Mouse (Mus musculus) urinary bladder, adult 18-20 months (tissue): ENCODE data around the gene Rcn1.
A peak's percentile ranks its signal among the peaks of the same experiment; 100 is the strongest.

Experiments
- DNase-seq, 2 experiments: peaks; one replicate each; pipeline ENCODE4 v3.0.0; 2022; ENCODE audit warnings: low spot score in 2 of 2, mixed read lengths in 2 of 2

Rcn1 gene

DNA sequence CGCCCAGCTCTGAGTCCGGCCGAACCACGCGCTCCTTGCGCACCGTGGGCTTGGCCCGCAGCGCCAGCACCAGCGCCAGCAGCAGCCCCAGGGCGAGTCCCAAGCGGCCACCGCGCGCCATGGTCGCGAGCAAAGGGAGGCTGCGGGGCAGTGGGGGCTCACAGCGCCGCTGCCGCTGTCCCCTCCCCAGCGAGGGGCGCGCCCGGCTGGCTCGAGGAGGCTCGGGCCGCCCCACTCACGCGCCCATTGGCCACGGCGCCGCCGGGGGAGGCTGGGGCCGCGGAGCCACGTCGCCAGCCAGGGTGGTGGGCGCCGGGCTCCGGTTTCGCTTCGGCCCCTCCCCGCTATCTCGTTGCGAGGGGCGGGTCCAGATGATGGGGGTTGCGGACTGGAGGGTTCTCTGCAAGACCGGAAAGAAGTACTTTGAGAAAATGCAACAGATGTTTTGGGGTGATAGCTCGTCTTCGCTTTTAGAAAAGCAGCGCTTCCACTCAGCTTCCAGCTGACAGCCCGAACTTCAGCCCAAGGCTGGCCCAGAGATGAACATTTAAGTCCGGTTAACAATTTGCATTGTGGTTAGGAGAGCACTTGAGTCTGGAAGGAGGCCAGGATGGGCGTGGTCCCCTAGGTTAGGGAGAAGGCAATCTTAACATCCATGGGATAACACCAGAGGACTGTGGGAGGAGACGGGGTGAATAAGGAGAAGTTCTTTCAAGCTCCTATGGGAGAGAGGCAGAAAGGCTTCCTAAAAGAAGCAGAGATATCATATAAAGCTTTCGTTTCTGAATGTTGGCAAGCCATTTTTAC is at the start of gene Rcn1:
TSS of gene Rcn1 (minus strand) at position 235 of the 807 bp plus-strand sequence.
- DNase-seq: peak; percentile 68 to 72

DNA sequence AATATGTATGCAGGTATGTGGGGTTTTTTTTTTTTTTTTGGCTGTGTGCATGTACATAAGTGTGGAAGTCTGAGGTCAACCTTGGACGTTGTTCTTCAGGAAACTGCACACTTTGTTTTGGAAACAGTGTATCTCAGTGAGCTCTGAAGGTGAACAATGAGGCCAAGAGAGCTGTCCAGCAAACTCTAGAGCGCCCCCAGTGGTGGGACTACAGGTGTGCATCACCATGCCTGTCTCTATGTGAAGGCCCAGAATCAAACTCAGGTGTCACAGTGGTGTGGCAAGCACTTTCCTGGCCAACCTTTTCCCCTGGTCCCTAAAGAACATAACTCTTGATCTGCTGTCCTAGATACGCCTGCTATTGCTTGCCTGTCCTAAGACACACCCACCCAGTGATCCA is 45.0 kb upstream of the Rcn1 start:
- DNase-seq: no peak

DNA sequence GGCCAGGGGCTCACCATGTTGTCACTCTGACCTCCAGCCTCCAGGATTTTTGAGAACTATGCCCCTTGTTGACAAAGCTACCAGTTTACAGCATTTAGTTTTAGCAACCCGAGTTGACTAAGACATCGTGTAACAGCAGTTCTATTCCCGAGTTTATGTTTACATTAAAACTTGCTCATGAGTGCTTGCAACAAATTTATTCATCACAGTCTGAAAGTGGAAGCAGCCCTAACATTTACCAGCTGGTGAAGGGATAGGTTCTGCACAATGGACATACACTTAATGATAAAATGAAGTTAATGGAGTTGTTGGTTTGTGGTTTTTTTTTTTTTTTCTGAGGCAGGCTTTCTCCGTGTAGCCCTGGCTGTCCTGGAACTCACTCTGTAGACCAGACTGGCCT is 39.9 kb upstream of the Rcn1 start:
- DNase-seq: no peak

DNA sequence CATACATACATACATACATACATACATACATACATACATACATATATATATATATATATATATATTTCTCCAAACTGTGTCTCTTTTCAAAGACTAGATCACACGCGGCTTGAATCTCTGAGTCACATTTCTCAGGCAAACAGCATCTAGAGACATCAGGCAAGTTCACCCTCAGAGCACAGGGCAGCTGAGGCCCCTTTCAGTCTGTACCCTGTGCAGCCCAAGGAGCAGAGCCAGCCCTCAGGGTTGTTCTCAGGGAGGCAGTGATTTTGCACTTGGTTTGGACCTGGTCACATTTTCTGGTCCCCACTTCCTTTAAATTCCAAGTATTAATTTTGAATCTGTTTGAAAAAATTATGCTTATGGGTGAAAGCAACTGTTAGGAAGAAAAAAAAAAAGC is 39.4 kb upstream of the Rcn1 start:
- DNase-seq: no peak

DNA sequence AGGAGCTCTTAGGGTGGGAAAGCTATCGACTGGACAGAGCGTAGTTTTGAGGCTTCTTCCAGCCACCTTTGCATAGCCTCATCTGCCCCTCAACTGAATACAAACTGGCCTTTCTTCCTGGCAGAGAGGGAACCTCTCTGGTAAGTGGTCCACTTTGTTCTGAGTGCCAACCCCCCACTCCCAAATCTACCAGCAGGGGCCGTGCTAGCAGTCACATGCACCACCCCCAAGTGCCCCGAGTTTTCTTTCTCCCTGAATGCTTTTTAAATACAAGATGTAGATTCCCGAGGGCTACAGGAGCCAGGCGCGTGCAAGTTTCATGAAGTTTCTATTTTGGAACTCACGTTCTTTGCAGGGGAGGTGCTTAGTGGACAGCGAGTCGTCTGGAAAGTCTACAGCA is 33.8 kb upstream of the Rcn1 start:
- no peak for DNase-seq

DNA sequence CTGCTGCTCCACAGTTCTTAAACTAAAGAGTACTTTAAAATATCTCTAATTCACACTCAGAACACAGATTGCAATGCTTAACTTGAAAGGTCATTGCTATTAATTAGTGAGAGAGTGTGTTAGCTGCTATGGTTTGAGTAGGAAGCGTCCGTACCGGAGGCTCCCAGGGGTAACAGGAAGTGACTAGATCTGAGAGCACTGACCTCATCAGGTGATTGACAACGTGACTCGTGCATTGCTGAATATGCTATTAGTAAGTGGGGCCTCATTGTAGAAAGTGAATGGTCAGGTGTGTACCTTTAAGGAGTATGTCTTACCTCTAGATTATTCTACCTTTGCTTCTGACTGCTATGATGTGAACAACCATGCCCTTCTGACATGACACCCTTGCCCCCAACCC is 31.3 kb upstream of the Rcn1 start:
- DNase-seq: no peak

DNA sequence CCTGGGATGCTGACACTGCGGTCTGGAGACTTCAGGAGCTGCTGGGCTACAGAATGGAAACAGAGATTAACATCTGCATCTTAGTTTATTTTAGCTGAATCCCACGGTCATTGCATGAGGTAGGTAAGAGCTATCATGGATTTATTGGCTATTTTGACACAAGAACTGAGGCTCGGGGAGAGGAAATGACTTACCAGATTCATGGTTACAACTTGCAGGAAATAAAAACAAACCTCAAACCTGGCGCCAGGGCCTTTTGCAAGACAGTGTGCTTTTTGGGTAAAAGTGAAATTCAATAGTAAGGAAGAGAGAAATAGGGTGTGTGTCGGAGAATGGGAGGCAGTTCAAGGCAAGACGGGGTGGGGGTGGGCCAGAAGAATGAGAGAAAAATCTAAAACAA is 30.8 kb upstream of the Rcn1 start:
- no peak for DNase-seq

DNA sequence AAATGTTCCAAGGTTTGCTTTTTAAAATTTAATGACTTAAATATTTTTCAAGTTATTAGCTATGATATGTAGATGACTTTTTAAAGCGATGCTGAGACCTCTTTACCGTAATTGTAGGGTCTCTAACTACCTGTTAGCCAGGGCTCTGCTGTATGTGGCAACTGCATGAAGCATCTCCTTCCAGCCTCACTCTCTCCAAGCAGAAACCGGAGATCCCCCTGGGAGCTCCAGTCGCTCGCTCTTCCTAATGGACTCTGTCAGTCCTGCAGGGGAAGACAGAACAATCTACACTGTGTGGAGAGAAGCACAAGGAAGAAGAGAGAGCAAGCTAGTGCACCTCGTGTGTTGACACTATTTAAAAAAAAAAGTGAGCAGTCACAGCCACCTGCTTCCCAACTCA is 29.3 kb upstream of the Rcn1 start:
- DNase-seq: no peak

DNA sequence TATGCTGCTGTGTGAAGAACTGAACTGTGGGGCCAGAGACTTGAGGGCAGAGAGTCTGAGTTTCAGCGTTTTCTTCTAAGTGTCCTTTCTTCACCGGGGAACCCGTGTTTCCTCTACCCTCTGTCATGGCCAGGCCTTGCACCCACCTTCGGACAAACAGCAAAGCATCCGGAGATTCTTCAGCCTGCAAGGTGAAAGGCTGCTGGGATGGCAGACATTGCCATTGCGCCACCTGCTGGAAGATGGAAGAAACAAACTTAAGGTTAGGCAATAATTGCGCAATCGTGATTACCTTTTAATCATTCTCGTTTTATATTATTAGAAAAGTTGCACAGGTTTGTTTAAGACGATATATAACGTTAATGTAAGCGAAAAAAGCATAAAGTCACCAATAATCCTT is 28.9 kb upstream of the Rcn1 start:
- DNase-seq: peak; percentile 50 to 53

DNA sequence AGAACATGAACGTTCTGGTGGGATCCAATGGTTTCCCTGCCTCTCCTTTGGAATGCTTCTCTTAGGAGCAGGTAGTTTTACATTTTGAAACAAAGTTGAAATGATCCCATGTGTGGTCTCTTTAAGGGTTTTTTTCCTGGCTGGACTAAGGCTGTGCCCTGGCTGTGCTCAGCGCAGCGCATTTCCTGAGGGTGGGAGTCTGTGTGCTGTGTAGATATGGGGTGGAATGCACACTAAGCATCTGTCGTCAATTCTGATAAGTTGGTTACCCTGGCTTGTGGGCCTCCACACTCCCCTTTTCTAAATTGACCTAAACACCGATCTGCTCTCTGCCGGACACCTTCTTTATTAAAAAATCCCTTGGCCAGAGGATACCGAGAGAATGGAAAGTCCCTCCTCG is 28.3 kb upstream of the Rcn1 start:
- no peak for DNase-seq

DNA sequence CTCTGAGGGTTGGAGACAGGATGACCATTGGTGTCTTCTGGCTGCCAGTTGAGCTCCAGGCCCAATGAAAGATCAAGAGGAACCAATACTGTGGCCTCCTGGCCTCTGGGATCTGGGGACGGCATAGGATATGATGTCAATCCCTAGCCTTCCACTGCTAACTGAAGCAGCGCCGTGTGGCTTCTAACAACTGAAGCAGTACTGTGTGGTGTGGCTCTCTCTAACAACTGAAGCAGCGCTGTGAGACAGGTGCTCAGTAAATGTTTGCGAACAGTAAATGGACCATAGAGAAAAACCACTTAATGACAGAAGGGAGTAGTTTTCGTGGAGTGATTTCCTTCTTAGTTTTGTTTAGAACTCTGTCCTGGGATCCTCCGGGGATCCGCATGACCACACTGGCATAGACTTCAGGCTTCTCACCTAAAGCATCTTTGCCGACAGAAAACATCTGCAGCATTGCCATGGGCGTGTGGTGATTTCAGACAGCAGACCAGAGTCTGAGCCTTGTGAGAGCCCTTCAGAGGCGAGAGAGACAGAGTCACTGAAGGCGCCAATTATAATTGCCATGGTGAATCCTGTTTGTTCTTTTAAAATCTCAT is 19.6 kb upstream of the Rcn1 start:
- DNase-seq: no peak

DNA sequence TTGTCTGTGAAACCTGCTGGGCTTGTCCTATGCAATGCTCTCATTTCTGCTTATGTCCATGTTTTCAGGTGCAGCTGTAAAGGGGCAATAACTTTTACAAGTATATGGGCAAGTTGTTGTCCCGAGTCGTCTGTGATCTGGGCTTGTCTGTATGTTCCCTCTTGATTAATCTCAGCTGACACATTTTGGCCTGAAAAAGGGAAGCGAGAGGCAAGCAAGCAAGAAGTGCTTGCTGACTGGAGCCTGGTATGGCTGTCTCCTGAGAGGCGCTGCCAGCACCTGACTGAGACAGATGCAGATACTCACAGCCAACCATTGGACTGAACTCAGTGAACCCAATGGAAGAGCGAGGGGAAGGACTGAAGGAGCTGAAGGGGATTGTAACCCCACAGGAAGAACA is 18.5 kb upstream of the Rcn1 start:
- no peak for DNase-seq

DNA sequence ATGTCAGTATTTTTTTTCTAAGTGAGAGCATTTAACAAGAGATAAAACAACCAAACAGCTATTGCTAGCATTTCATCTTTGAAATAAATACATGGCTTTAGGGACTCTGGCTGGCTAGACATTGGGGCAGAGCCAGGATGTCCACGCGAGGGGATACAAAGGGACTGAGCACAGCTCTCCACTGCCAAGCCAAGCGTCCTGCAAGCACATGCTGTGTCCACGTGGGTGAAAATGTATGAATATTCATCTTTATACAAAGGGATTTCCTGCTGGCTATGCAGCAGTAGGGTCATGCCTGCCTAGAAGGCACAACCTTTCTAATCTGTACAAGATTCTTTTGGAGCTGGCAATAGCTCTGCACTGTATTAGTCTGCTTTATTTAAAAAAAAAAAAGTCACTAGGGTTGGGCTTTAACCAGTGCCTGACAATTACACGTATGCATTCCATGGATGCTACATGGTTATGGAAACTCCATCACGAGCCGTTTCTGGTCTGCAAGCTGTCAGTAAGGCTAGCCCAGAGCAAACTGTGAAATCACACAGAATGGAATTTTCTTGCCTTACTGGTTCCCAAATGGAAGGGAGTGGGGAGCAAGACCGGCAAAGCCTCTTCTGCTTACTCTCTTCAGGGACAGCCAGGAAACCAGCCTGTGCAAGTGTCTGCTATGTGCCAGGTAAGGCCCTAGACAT is 17.7 kb upstream of the Rcn1 start:
- DNase-seq: no peak

DNA sequence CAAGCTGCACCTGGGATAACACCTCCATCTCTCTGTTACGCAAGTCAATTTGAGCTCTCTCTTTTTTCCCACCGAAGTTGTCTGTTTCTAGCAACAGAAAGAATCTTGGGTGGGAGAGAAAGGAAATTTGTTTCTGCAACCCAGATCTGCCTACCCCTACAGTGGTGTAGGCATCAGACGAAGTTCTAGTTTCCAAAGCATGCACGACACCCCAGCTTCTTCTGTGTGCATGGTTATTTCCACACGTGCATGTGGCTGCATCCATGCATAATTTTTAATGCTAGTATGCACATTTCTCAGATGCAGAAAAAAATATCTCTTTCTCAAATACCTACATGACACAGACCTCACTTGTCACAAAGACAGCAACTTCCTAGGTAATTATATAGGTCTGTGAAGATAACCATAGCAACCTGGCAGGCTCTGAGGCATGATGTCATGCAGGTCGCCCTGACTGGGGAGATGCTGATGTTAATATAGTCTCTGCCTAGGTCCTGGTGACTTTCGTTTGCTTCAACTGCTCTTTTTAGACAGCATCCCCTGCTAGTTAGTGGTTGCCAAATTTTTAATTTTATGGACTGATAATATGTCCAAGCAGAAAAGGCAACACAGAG is 17.0 kb upstream of the Rcn1 start:
- DNase-seq: no peak

DNA sequence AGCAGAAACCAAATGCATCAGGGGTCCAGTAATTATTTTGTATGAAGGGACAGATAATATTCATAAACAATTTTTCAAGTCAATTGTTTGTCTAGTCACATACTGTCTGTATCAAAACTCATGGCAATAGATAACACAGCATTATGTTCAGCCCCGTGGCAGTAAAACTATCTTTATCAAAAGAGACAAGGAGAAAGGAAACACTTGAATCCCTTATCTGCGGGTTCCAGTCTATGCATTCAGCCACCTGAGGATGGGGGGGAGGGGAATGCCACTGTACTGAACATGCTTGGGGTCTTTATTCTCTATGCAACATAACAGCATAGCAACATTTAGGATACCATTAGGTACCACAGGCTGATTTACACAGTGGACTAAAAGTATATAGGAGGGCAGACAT is 15.2 kb upstream of the Rcn1 start:
- no peak for DNase-seq

DNA sequence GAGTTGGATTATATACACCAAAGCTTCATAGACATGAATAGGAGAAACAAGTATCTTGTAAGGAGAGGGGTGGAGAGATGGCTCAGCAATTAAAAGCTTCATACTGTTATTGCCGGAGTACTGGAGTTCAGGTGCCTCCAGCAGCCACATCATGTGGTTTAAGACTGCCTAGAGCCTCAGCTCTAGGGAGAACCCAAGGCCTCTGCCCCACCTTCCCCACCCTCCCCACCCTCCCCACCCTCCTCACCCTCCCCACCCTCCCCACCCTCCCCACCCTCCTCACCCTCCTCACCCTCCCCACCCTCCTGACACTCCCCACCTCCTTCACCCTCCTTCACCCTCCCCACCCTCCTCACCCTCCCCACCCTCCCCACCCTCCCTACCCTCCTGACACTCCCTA is 10.1 kb upstream of the Rcn1 start:
- DNase-seq: no peak

DNA sequence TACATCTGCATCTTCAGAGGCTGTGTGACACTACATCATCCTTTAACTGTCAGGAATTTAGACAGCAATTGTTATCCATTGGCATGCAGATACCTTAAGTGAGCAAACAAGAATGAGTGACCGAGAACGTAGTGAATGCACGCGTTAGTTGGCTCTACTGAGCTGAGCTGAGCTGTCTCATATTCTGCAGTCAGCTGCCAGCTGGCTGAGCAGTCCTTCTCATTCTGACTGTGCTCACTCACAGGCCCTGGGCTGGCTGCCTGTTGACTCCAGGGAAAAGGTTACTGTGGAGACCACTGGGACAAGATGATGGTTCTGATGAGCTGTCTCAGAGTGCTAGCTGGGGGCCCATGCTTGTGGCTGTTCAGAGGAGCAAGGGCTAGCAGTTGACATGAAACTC is 9.4 kb upstream of the Rcn1 start:
- DNase-seq: peak; percentile 8 to 23

DNA sequence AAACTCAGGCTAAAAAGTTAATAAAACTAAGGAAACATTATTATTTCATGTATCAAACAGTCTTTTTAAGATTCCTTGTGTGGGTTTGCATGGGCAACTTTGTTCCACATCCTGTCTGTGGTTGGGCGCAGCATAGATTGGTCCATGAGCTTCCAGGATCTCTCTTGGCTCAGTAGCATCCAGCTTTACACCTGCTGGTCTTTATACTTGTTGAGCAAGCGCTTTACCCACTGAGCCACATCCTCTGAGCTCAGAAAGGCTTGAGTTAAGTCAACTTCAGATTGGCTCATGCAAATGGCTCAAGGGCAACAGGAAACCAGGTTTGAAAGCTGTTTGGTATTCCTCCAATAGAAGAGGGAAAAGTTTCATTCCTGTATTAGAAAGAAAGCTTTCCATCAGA is 3.1 kb upstream of the Rcn1 start:
- no peak for DNase-seq

DNA sequence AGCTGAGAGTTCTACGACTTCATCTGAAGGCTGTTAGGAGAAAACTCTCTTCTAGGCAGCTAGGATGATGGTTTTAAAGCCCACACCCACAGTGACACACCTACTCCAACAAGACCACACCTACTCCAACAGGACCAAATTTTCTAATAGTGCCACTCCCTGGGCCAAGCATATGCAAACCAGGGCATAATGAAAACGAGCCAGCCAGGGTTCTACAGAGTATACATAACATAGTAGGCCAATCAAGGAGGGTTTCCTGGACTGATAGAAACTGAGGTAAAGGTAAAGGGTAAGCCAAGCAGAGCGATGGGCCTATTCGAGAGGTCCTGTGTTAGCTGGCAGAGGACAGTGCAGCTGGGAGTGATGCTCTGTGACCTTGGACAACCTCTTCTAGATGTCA is 1.4 kb upstream of the Rcn1 start:
- no peak for DNase-seq

DNA sequence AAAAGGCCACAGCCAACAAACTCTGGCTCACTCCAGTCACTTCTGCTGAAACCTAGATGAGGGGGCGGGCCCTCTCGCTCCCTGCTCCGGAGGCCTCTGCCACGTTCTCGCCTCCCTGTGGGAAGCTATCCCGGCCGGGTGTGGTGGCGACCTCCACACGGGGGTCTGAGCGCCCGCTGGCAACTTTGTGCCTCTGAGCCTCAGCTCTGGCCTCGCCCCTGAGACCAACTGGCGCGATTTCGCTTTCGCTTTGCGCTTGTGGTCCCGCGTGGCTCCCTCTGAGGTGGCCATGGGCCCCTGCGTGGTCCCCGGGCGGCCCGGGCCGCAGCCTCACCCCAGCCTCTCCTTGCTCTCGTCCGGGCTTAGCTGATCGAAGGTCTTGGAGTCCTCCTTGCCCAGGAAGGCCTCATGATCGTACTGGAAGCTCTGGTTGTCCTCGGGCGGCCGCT is 459 bp downstream of the Rcn1 start:
- DNase-seq: peak; percentile 26 to 66

DNA sequence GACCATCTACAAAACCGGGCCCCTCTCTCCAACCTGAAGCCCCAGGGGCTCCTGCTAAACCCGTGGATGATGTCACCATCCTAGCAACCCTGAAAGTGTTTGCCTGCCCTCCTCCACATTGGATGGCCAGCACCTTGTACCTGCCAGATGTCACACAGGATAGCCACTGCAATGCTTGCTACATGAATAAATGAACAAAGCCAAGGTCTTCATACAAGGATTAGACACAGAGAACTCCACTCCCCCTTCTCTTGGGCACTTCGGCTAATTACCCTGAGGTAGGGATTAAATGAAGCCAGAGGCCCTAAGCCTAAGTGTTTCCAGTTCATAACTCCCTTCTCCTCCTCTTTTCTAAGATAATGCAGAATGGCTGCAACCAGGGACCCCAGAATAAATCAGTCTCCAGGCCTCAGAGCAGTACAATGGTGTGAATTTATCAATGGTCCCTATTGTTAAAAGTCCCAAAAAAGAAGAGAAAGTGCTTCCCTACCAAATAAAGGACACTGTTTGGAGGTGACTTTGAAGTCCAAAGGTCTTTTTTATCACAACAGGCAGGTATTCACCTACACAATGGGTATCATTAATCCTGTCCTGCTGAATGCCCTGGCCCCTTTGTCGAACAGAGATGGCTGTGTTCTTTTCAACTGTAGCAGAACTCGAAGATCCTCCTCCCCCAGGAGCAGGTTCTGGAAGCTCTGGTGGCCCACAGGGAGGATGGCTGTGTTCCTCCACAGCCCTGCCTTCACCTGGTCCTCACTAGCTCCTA is 1.5 kb downstream of the Rcn1 start:
- DNase-seq: no peak

DNA sequence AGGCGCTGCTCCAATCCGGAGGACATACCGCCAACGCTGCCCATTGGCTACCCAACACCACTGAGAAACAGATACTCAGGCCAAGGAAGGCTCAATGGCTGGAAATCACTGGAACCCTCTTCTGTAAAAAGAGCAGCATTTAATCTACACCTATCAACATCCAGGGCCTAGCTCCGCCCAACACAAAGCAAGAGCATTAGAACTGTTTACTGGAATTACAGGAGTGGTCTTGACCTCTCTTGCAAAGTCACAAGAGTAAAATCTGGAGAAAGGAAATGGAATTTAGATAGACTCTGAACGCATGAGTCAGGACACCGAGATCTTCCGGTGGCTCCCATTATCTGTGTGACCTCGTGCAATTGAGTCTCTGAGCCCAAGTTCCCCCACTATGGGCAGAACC is 3.1 kb downstream of the Rcn1 start:
- DNase-seq: no peak
